Mouse (Mus musculus): ENCODE measurements around the gene Six1.

DNA sequence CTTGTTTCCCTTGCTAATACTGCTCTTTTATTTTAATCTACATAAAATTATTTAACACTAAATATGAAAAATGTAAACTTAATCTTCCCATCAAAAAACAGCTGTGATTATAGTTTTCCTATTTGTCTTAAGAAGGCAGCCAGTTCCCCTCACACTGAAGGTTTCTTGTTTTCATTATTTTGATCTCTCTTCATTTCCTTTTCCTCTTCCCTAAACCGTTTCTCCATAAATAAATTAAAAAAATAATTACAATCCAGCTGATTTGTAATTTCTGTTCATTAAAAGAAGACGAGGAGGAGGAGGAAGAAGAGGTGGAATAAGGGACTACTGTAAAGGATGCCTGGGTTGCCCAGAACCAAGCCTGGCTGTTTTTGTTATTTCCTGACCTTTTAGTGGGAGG, 10.8 kb downstream of the Six1 start:
- no peak for TF ChIP-seq CTCF (IDR thresholded peaks at IDR 0.05)
- no peak for TF ChIP-seq POLR2A (IDR thresholded peaks at IDR 0.05; ENCODE audit: insufficient read depth, low read depth, low read length)
